In the genomic region with DNA sequence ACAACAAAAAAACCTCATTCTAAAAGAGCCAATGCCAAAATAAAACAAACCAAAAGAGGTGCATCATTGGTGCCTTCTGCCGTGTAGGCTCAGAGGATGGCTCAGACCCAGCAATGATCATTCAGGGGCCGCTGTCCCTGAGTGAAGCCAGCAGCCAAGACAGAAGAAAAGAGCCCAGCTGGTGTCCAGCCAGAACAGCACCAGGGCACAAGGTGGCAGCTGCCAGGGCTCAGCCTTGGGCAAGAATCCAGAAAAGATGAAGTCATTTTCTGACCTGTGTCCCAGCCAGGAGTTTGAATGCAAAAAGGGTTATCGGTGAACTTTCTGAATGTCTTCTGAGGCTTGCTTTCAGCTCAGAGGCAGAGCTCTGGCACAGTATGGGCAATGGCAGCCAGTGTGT, we compare ENCODE assay signal across 8 mouse cellular contexts.
DNase-seq lines count a peak whose midpoint lies in the region; ATAC-seq and TF ChIP-seq lines count a peak whose summit lies in the region.
"Had no signal": no experiment of that assay in that cellular context is flagged by ENCODE, and none has a peak within 500 bp of the region (broad histone marks: within the 10 kb centered on the region; RNA-seq: fewer than 3 reads in every experiment).

No protein-coding gene starts in this region.

- WGBS in heart, postnatal 0 days, result 30% methylated on average over 3 of the region's 3 CpGs

- no peak overlapping the region for H3K4me3 ChIP-seq in heart, postnatal 0 days (ENCODE audit: low read depth, low read length)
- H3K4me3 ChIP-seq: limb, embryonic 13.5 days had no signal

- H3K27ac ChIP-seq in heart, postnatal 0 days (ENCODE audit: low read depth), result no peak overlapping the region
- H3K27ac ChIP-seq: limb, embryonic 13.5 days had no signal

- DNase-seq in 3T3-L1 (ENCODE audit: low read depth, low spot score) (peak; percentile 39), MN1 (ENCODE audit: low spot score) (peak; percentile 28)
- peak; percentile 83 for DNase-seq in cerebellum, adult 9-11 months
- DNase-seq in heart, postnatal 0 days (ENCODE audit: low spot score), result peak; percentile 31
- DNase-seq in layer of hippocampus, postnatal 10 days (ENCODE audit: low spot score in 2 of 2), result peak; percentile 66 to 72
- DNase-seq in testis, postnatal 10 days (ENCODE audit: low spot score), result peak; percentile 66
- DNase-seq in thymus, postnatal 4 days, result no peak

- no peaks in the 10 kb centered on the region for H3K36me3 ChIP-seq in heart, postnatal 0 days (replicated peaks; ENCODE audit: control insufficient read depth, insufficient read depth, low read length)
- H3K36me3 ChIP-seq: limb, embryonic 13.5 days had no signal

- no peaks in the 10 kb centered on the region for H3K27me3 ChIP-seq in heart, postnatal 0 days (ENCODE audit: control insufficient read depth, insufficient read depth, low read length)
- H3K27me3 ChIP-seq: limb, embryonic 13.5 days had no signal

- 0 out of 2 replicates have a peak, but pooled peaks have one; percentile 3 for TF ChIP-seq CTCF in heart, postnatal 0 days (IDR thresholded peaks at IDR 0.05; ENCODE audit: low read depth)

- peak; percentile 47; the same call in 1 of the 2 replicates for ATAC-seq in heart, postnatal 0 days (ENCODE audit: insufficient read depth, low read depth)

- H3K9ac ChIP-seq in heart, postnatal 0 days (replicated peaks; ENCODE audit: low read depth, low read length), result no peak overlapping the region
- H3K9ac ChIP-seq: limb, embryonic 13.5 days had no signal

- TF ChIP-seq EP300 in heart, postnatal 0 days (IDR thresholded peaks at IDR 0.05; ENCODE audit: low read depth), result no peak

- H3K9me3 ChIP-seq in heart, postnatal 0 days (replicated peaks; ENCODE audit: control insufficient read depth, low read length), result no peaks in the 10 kb centered on the region

- H3K4me2 ChIP-seq in heart, postnatal 0 days (ENCODE audit: low read depth, low read length), result no peak overlapping the region
- H3K4me2 ChIP-seq: limb, embryonic 13.5 days had no signal

- 0 out of 2 replicates have a peak, but pooled peaks cover 6% of the 10 kb centered on the region for H3K4me1 ChIP-seq in heart, postnatal 0 days (ENCODE audit: control insufficient read depth, insufficient read depth)
